Comparison of ENCODE assay signal across 8 mouse cellular contexts in genomic region chr5:88929392-88930094, GRCm38 (mm10). TPM values are rescaled to one million over a fixed set of nuclear protein-coding genes. Genes with fewer than 3 reads are reported as not detected.
DNase-seq lines count a peak whose midpoint lies in the region; ATAC-seq and TF ChIP-seq lines count a peak whose summit lies in the region.

No protein-coding gene starts in this region.

- H3K4me2 ChIP-seq in hindbrain, embryonic 12.5 days (replicated peaks) = no peak overlapping the region
- peak overlapping the region; percentile 41 for H3K4me2 ChIP-seq in lung, postnatal 0 days (replicated peaks; ENCODE audit: low read depth, low read length)

- TF ChIP-seq CTCF in ES-Bruce4 (IDR thresholded peaks at IDR 0.05; ENCODE audit: low read depth, low read length) = peak; percentile 8
- TF ChIP-seq CTCF in lung, postnatal 0 days (IDR thresholded peaks at IDR 0.05) = peak; percentile 52

- WGBS in hindbrain, embryonic 12.5 days = 37% methylated on average over 18 of the region's 18 CpGs
- 24% methylated on average over 18 of the region's 18 CpGs for WGBS in lung, postnatal 0 days

- no peak overlapping the region for H3K4me3 ChIP-seq in ES-Bruce4 (ENCODE audit: low read depth, low read length)
- H3K4me3 ChIP-seq in hindbrain, embryonic 12.5 days = no peak overlapping the region
- H3K4me3 ChIP-seq in lung, postnatal 0 days (ENCODE audit: low read depth, low read length) = no peak overlapping the region

- DNase-seq in cerebellum, adult 9-11 months = peak; percentile 83
- DNase-seq in frontal cortex, postnatal 25 days (ENCODE audit: low spot score in 2 of 2) = peak; percentile 47 to 53
- peak; percentile 83 to 85 for DNase-seq in layer of hippocampus, postnatal 10 days (ENCODE audit: low spot score in 2 of 2)
- peak; percentile 90 for DNase-seq in lung, postnatal 0 days (ENCODE audit: low spot score)
- peak; percentile 79 for DNase-seq in right cerebral cortex, adult 18-20 months
- DNase-seq in spleen, adult 12 weeks (ENCODE audit: low spot score) = no peak

- no peaks in the 10 kb centered on the region for H3K36me3 ChIP-seq in ES-Bruce4 (ENCODE audit: control insufficient read depth, insufficient read depth, low read length, poor library complexity, severe bottlenecking)
- H3K36me3 ChIP-seq in hindbrain, embryonic 12.5 days = no peaks in the 10 kb centered on the region
- H3K36me3 ChIP-seq in lung, postnatal 0 days (ENCODE audit: insufficient read depth, low read length) = no peaks in the 10 kb centered on the region

- H3K27me3 ChIP-seq in ES-Bruce4 (ENCODE audit: control insufficient read depth, insufficient read depth, low read length, poor library complexity, severe bottlenecking) = no peaks in the 10 kb centered on the region
- H3K27me3 ChIP-seq in hindbrain, embryonic 12.5 days = no peaks in the 10 kb centered on the region
- H3K27me3 ChIP-seq in lung, postnatal 0 days (replicated peaks; ENCODE audit: insufficient read depth, low read length) = no peaks in the 10 kb centered on the region

- ATAC-seq in hindbrain, embryonic 12.5 days (ENCODE audit: low FRiP score) = peak; percentile 73
- ATAC-seq in lung, postnatal 0 days = peak; percentile 93

- H3K9ac ChIP-seq in ES-Bruce4 (ENCODE audit: low read depth, poor library complexity, severe bottlenecking) = no peak overlapping the region
- H3K9ac ChIP-seq in hindbrain, embryonic 12.5 days = no peak overlapping the region
- no peak overlapping the region for H3K9ac ChIP-seq in lung, postnatal 0 days (replicated peaks; ENCODE audit: low read depth)

- no peaks in the 10 kb centered on the region for H3K9me3 ChIP-seq in ES-Bruce4 (replicated peaks; ENCODE audit: control insufficient read depth, insufficient read depth, low read length, poor library complexity, severe bottlenecking)
- no peaks in the 10 kb centered on the region for H3K9me3 ChIP-seq in hindbrain, embryonic 12.5 days (replicated peaks)
- no peaks in the 10 kb centered on the region for H3K9me3 ChIP-seq in lung, postnatal 0 days (ENCODE audit: low read length)

- no peak for TF ChIP-seq EP300 in ES-Bruce4 (IDR thresholded peaks at IDR 0.05; ENCODE audit: insufficient read depth, low read depth, low read length)
- peak; percentile 42; the same call in 1 of the 2 replicates for TF ChIP-seq EP300 in lung, postnatal 0 days (IDR thresholded peaks at IDR 0.05)

- no peak for TF ChIP-seq POLR2A in ES-Bruce4 (IDR thresholded peaks at IDR 0.05; ENCODE audit: insufficient read depth, low read length)

- no peaks in the 10 kb centered on the region for H3K4me1 ChIP-seq in ES-Bruce4 (ENCODE audit: control insufficient read depth, insufficient read depth, low read length)
- H3K4me1 ChIP-seq in hindbrain, embryonic 12.5 days = peaks cover 12% of the 10 kb centered on the region
- peaks cover 17% of the 10 kb centered on the region; the same call in 1 of the 2 replicates for H3K4me1 ChIP-seq in lung, postnatal 0 days (ENCODE audit: insufficient read depth, low read depth, low read length)

- H3K27ac ChIP-seq in ES-Bruce4 (ENCODE audit: insufficient read depth, low read length) = no peak overlapping the region
- no peak overlapping the region for H3K27ac ChIP-seq in hindbrain, embryonic 12.5 days
- H3K27ac ChIP-seq in lung, postnatal 0 days (ENCODE audit: low read length) = peak overlapping the region; percentile 71

RNA-seq across cellular contexts. Expression of gene Slc4a4, which starts 42.9 kb away (rescaled TPM):
- polyA plus RNA-seq in ES-Bruce4 (2011; ENCODE audit: insufficient read depth, insufficient read length, low read depth, missing spikeins) = 8.3 and 8.5 TPM in 2 replicates
- 2.8 and 3.2 TPM in 2 replicates for polyA plus RNA-seq in hindbrain, embryonic 12.5 days (2016; fragmentation: Nextera tagmentation; extraction: Ambion mirVana)
- total RNA-seq in layer of hippocampus, postnatal 10 days (2021) = 100 to 1,000 TPM; 123 to 128 TPM
- 2.9 and 4.0 TPM in 2 replicates for polyA plus RNA-seq in lung, postnatal 0 days (2015; fragmentation: Nextera tagmentation; extraction: Ambion mirVana)
